Mouse (Mus musculus): ENCODE data around the gene Dld.

Gene Dld

GRCm38 (mm10) chr12:31294996-31295395 is 56.3 kb downstream of the Dld start:
- in situ Hi-C loops (cut with MboI, MseI) = no loop called here

DNA sequence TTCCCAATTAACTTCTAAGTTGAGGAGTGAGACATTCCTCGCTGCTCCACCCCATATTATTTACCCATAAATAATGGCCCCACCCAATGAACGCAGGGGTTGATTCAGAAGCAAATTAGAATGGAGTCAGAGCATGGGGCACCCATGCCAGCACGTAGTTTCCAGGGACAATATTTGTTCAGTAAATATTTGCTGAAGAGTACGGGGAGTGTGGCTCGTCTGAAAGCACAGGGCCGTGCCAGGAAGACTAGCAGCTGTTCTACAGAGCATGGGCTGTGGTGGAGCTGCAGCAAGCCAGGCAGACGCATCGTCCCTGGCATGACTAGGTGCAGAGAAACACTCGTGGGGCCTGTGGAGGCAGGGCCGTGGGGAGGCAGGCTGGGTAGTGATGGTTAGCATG is 56.7 kb downstream of the Dld start:
- in situ Hi-C loops (cut with MboI, MseI) = no loop called here

DNA sequence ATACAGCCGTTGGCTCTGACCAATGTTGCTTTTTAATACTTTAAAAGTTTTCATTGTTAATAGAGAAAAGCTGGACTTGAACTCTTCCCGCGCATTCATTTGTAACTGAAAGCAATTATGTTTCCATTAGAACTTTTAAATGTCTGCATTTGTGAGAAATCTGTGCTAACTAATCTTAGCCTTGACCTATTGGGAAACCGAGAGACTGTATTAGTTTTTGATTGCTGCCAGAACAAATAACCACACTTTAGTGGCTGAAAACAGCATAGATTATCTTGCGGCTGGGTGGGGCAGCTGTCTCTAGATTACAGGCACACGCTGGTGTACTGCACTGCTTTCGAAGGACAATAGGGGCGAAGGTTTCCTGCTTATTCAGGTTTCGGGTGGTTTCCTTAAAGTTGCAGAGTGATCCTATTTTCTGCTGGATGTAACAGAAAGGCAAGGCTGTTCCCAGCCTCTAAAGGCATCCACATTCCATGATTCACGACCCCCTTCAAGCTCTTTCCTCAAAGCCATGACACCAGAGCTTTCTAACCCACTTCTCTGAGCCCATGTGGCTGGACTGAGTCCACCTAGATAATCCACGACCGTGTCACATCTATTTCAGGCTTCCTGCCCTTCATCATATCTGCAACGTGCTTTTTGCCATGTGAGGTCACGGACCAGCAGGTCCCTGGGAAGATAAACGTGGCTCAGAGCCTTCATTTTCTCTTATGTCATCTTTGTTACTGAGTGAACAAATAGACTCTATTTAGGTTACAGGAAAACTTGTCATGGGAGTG is 57.7 kb downstream of the Dld start:
- in situ Hi-C loops (cut with MboI, MseI) = no loop called here

- in situ Hi-C loops (cut with MboI, MseI) = no loop called here
These were observed 60.3 kb downstream of the Dld start for GRCm38 (mm10) chr12:31290951-31291350.

DNA sequence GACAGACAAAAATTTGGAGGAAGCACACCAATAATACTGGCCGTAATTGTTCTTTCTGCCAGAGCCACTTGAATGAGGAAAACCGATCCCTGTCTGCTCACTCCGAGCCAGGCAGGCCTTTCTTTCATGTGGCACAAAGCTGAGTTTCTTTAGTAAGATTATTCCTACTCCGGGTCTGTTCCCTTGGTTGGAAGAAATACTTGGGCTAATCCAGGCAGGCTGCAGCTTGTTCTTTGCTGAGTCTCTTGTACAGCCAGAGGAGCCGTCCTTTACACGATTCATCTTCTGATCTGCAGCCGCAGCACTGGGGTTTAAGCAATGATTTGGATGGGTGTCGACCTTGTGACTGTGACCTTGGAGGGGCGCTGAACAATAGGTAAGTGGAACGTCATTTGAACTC is 62.2 kb downstream of the Dld start:
- in situ Hi-C loops (cut with MboI, MseI) = no loop called here

- in situ Hi-C loops (cut with MboI, MseI) = no loop called here
These were observed 67.6 kb downstream of the Dld start for GRCm38 (mm10) chr12:31283617-31284136.

DNA sequence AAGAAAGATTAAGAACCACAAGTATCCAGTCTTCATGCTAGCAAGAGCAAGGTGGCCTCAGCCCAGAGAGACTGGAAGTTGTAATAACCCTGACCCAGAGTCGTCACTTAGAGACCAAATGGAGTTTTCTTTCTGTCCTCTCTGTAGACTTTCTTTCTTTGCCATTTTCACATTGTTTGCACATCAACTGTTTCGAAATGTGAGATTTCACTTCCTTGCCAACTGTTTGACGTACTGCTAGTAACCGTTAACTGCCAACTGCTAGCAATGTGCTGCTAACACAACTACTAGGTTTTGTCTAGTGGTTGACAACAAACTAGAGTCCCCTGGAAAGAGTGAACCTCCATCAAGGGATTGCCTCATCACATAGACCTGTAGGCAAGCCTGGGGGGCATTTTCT is 68.1 kb downstream of the Dld start:
- in situ Hi-C loops (cut with MboI, MseI) = no loop called here

GRCm38 (mm10) chr12:31282241-31282640 is 69.0 kb downstream of the Dld start:
- in situ Hi-C loops (cut with MboI, MseI) = no loop called here

Data from regulatory T cell (primary cell).